Mouse (Mus musculus) testis, adult 2 months (tissue): ENCODE data around the gene Kcnip2. TPM values are rescaled to one million over a fixed set of nuclear protein-coding genes. Genes with fewer than 3 reads are reported as not detected.

Source experiments
- H3K27ac ChIP-seq: fragments of 200-500 bp; 2 replicates; pipeline ENCODE4 v1.5.1; 2012; ENCODE audit warnings: low read depth, low read length; ENCODE audit not compliant: control insufficient read depth, insufficient read depth
- H3K27me3 ChIP-seq: fragments of 200-500 bp; 2 replicates; pipeline ENCODE4 v1.6.1; 2012; ENCODE audit warnings: mild to moderate bottlenecking, low read length, moderate library complexity; ENCODE audit not compliant: control insufficient read depth, insufficient read depth
- H3K36me3 ChIP-seq: fragments of 200-500 bp; 2 replicates; pipeline ENCODE4 v1.6.1; 2012; ENCODE audit warnings: mild to moderate bottlenecking, low read length; ENCODE audit not compliant: control insufficient read depth, insufficient read depth
- H3K4me1 ChIP-seq: fragments of 200-500 bp; 2 replicates; pipeline ENCODE4 v1.6.1; 2012; ENCODE audit warnings: low read length; ENCODE audit not compliant: control insufficient read depth, insufficient read depth
- H3K4me3 ChIP-seq: fragments of 200-500 bp; 2 replicates; pipeline ENCODE4 v1.5.1; 2012; ENCODE audit warnings: low read depth, mild to moderate bottlenecking, low read length, moderate library complexity, mixed read lengths; ENCODE audit not compliant: control insufficient read depth
- CTCF ChIP-seq: fragments of 200-500 bp; IDR thresholded peaks from 2 replicates; pipeline ENCODE4 v1.5.1; 2012; ENCODE audit warnings: low read depth, mild to moderate bottlenecking, inconsistent platforms, low read length, moderate library complexity; ENCODE audit not compliant: control insufficient read depth, insufficient read depth, insufficient replicate concordance
- POLR2A ChIP-seq: fragments of 200-500 bp; IDR thresholded peaks from 2 replicates; pipeline ENCODE4 v1.6.1; 2012; ENCODE audit warnings: low read depth, mild to moderate bottlenecking, inconsistent platforms, low read length, moderate library complexity; ENCODE audit not compliant: control insufficient read depth
- polyA plus RNA-seq: library from polyadenylated mRNA; depleted of rRNA; stranded (reverse); fragments of >200 nt; gene quantifications from 2 replicates; pipeline ENCODE4 v1.2.3, GENCODE M21; 2012

The Kcnip2 gene
- polyA plus RNA-seq, 1 experiment = 64.9 TPM

- Histone ChIP-seq H3K27me3 (no peaks in the 10 kb centered on the region), H3K27ac (peak overlapping the region; percentile 22; the same call in 1 of the 2 replicates), H3K36me3 (peaks cover 4% of the 10 kb centered on the region; the same call in 1 of the 2 replicates), H3K4me1 (peaks cover 5% of the 10 kb centered on the region), H3K4me3 (peak overlapping the region; percentile 75)
- TF ChIP-seq CTCF (no peak), POLR2A (no peak)
These were observed 35.4 kb downstream of the Kcnip2 start for GRCm38 (mm10) chr19:45780350-45780915.

- Histone ChIP-seq H3K27ac (peak overlapping the region; percentile 72), H3K27me3 (no peaks in the 10 kb centered on the region), H3K36me3 (peaks cover 10% of the 10 kb centered on the region), H3K4me1 (peaks cover 2% of the 10 kb centered on the region; the same call in 1 of the 2 replicates), H3K4me3 (peak overlapping the region; percentile 79)
- TF ChIP-seq CTCF (no peak), POLR2A (no peak)
These were observed 40.4 kb downstream of the Kcnip2 start for GRCm38 (mm10) chr19:45775486-45775885.

GRCm38 (mm10) chr19:45771501-45771900 lies 44.4 kb downstream of the Kcnip2 start:
- Histone ChIP-seq H3K27me3 (no peaks in the 10 kb centered on the region), H3K27ac (no peak overlapping the region), H3K36me3 (peaks cover 9% of the 10 kb centered on the region), H3K4me1 (no peaks in the 10 kb centered on the region), H3K4me3 (peak overlapping the region; percentile 32; the same call in 1 of the 2 replicates)
- no peak for TF ChIP-seq CTCF
- no peak for TF ChIP-seq POLR2A

GRCm38 (mm10) chr19:45760810-45761209 lies 55.1 kb downstream of the Kcnip2 start:
- Histone ChIP-seq H3K4me1 (no peaks in the 10 kb centered on the region), H3K27ac (no peak overlapping the region), H3K27me3 (no peaks in the 10 kb centered on the region), H3K36me3 (peaks cover 6% of the 10 kb centered on the region), H3K4me3 (no peak overlapping the region)
- TF ChIP-seq POLR2A (no peak), CTCF (no peak)

GRCm38 (mm10) chr19:45758671-45759070 lies 57.2 kb downstream of the Kcnip2 start:
- TF ChIP-seq CTCF (no peak), POLR2A (no peak)
- no peaks in the 10 kb centered on the region for H3K4me1 ChIP-seq
- H3K27ac ChIP-seq = no peak overlapping the region
- H3K36me3 ChIP-seq = peaks cover 6% of the 10 kb centered on the region
- H3K27me3 ChIP-seq = no peaks in the 10 kb centered on the region
- no peak overlapping the region for H3K4me3 ChIP-seq

GRCm38 (mm10) chr19:45753551-45753950 lies 62.3 kb downstream of the Kcnip2 start:
- Histone ChIP-seq H3K27me3 (no peaks in the 10 kb centered on the region), H3K4me1 (peaks cover 3% of the 10 kb centered on the region), H3K36me3 (peaks cover 2% of the 10 kb centered on the region), H3K27ac (no peak overlapping the region), H3K4me3 (no peak overlapping the region)
- TF ChIP-seq CTCF = no peak
- no peak for TF ChIP-seq POLR2A

GRCm38 (mm10) chr19:45751881-45752280 lies 64.0 kb downstream of the Kcnip2 start:
- no peaks in the 10 kb centered on the region for H3K27me3 ChIP-seq
- H3K27ac ChIP-seq = no peak overlapping the region
- TF ChIP-seq CTCF (no peak), POLR2A (no peak)
- H3K4me1 ChIP-seq = peaks cover 16% of the 10 kb centered on the region
- H3K36me3 ChIP-seq = peaks cover 2% of the 10 kb centered on the region
- H3K4me3 ChIP-seq = no peak overlapping the region
